Mouse (Mus musculus) ES-E14 (cell line): ENCODE measurements around the gene Dusp21. TPM values are rescaled to one million over a fixed set of nuclear protein-coding genes. Genes with fewer than 3 reads are reported as not detected.
A peak's percentile ranks its signal among the peaks of the same experiment; 100 is the strongest.

Experiments used
- DNase-seq: peaks from one replicate; pipeline ENCODE4 v3.0.0-alpha.2; 2013; ENCODE audit warnings: low read depth, low spot score
- H3K27ac ChIP-seq: 2 replicates; pipeline ENCODE4 v1.5.1; 2012; ENCODE audit warnings: low read depth, mild to moderate bottlenecking, low read length, moderate library complexity, mixed read lengths; ENCODE audit not compliant: poor library complexity, insufficient read depth, severe bottlenecking
- H3K36me3 ChIP-seq: 2 replicates; pipeline ENCODE4 v1.6.1; 2012; ENCODE audit warnings: mild to moderate bottlenecking, low read length, moderate library complexity, mixed read lengths; ENCODE audit not compliant: control insufficient read depth, poor library complexity, insufficient read depth, severe bottlenecking
- H3K4me1 ChIP-seq, 2 experiments: fragments of 150-350 bp in 1 of 2; sonication (generic) in 1 of 2; 2 replicates each; pipeline ENCODE4 v1.6.1; 2012; ENCODE audit warnings: low read length in 2 of 2, mild to moderate bottlenecking in 1 of 2, mixed read lengths in 1 of 2; ENCODE audit not compliant: control insufficient read depth in 2 of 2, insufficient read depth in 2 of 2, poor library complexity in 1 of 2
- H3K4me3 ChIP-seq, 2 experiments: fragments of 150-350 bp in 1 of 2; sonication (generic) in 1 of 2; 2 replicates each; pipeline ENCODE4 v1.5.1; 2012; ENCODE audit warnings: low read length in 2 of 2, low read depth in 1 of 2, mild to moderate bottlenecking in 1 of 2, mixed read lengths in 1 of 2; ENCODE audit not compliant: insufficient read depth in 1 of 2, poor library complexity in 1 of 2, severe bottlenecking in 1 of 2
- H3K9ac ChIP-seq: 2 replicates; pipeline ENCODE4 v1.6.1; 2012; ENCODE audit warnings: low read depth, mild to moderate bottlenecking, low read length, mixed read lengths; ENCODE audit not compliant: poor library complexity, insufficient read depth, severe bottlenecking
- H3K9me3 ChIP-seq: fragments of 150-350 bp; sonication (generic); 2 replicates; pipeline ENCODE4 v1.6.1; 2012; ENCODE audit warnings: low read depth, mild to moderate bottlenecking, low read length; ENCODE audit not compliant: control insufficient read depth, insufficient read depth
- CHD2 ChIP-seq: IDR thresholded peaks from 2 replicates; pipeline ENCODE4 v1.6.1; 2014; ENCODE audit warnings: mild to moderate bottlenecking, low read depth, low read length, inconsistent platforms
- HCFC1 ChIP-seq: IDR thresholded peaks from 2 replicates; pipeline ENCODE4 v1.6.1; 2012; ENCODE audit warnings: low read length, inconsistent platforms, borderline replicate concordance; ENCODE audit not compliant: insufficient read depth
- MAFK ChIP-seq: IDR thresholded peaks from 2 replicates; pipeline ENCODE4 v1.6.1; 2014; ENCODE audit warnings: mild to moderate bottlenecking, low read depth, low read length, inconsistent platforms; ENCODE audit not compliant: insufficient read depth
- ZC3H11A ChIP-seq: IDR thresholded peaks from 2 replicates; pipeline ENCODE4 v1.6.1; 2012; ENCODE audit warnings: low read depth, mild to moderate bottlenecking, inconsistent platforms, low read length, borderline replicate concordance
- ZNF384 ChIP-seq: IDR thresholded peaks from 2 replicates; pipeline ENCODE4 v1.6.1; 2012; ENCODE audit warnings: low read depth, low read length, inconsistent platforms
- in situ Hi-C, 2 experiments: fragments of 600-800 bp; cut with MboI; formaldehyde crosslinking; loops; one replicate each; pipeline ENCODE4 v1.15.1; 2025; ENCODE audit warnings: low sequenced_read_pairs in 2 of 2, inconsistent platforms in 1 of 2; ENCODE audit not compliant: unreplicated experiment in 2 of 2
- total RNA-seq: library from RNA; depleted of rRNA; stranded (reverse); fragments of 300-350 nt; gene quantifications from 2 replicates; pipeline ENCODE4 v1.2.3, GENCODE M21; 2012; rRNA removed

The Dusp21 gene
- total RNA-seq, result not detected in 2 replicates

- in situ Hi-C loops, result no loop called here
These were observed at the start of gene Dusp21 for GRCm38 (mm10) chrX:18145557-18145956. Gene Dusp21, plus strand, starts transcription at chrX:18145857.

GRCm38 (mm10) chrX:18160734-18161442, 15.2 kb downstream of the Dusp21 start:
- Histone ChIP-seq H3K9ac (no peak overlapping the region), H3K4me1 (no peaks in the 10 kb centered on the region), H3K36me3 (no peaks in the 10 kb centered on the region), H3K9me3 (no peaks in the 10 kb centered on the region), H3K27ac (no peak overlapping the region), H3K4me3 (no peak overlapping the region; a peak in 1 of 4 replicates)
- TF ChIP-seq MAFK (peak; percentile 54; the same call in 1 of the 2 replicates), ZNF384 (no peak)
- DNase-seq, result no peak
- in situ Hi-C loops, result no loop called here

More at GRCm38 (mm10) chrX:18145557-18145956, at the start of gene Dusp21:
- no peak within 1 kb of the TSS for H3K27ac ChIP-seq
- H3K36me3 ChIP-seq, result no peaks in the 10 kb centered on the region
- DNase-seq, result no peak
- no peak within 1 kb of the TSS for H3K4me3 ChIP-seq
- no peaks in the 10 kb centered on the region for H3K4me1 ChIP-seq
- no peaks in the 10 kb centered on the region for H3K9me3 ChIP-seq
- H3K9ac ChIP-seq, result no peak within 1 kb of the TSS
- TF ChIP-seq ZNF384, result no peak
- TF ChIP-seq ZC3H11A, result no peak
- TF ChIP-seq MAFK, result no peak
- no peak for TF ChIP-seq CHD2
- no peak for TF ChIP-seq HCFC1

DNA sequence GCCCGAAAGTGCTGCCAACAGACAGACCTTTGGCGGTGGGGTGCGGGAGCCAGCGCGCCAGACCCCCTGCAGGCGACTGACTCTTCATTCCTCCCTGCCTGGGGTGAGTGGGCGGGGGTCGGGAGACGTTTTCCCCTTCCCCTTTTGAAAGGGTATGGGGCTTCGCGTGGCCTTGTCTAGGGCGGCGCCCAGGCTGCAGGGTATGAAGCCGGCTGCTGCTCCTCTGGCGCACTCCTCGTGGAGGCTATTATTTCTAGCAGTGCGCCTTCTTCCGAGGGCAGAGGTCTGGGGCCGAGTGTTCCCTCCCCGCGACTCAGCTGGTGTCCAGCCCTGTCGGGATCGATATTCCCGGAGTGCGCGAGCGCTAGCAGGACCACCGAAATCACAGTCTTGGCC, 16.1 kb downstream of the Dusp21 start:
- H3K9me3 ChIP-seq, result no peaks in the 10 kb centered on the region
- no peaks in the 10 kb centered on the region for H3K4me1 ChIP-seq
- no peak for DNase-seq

DNA sequence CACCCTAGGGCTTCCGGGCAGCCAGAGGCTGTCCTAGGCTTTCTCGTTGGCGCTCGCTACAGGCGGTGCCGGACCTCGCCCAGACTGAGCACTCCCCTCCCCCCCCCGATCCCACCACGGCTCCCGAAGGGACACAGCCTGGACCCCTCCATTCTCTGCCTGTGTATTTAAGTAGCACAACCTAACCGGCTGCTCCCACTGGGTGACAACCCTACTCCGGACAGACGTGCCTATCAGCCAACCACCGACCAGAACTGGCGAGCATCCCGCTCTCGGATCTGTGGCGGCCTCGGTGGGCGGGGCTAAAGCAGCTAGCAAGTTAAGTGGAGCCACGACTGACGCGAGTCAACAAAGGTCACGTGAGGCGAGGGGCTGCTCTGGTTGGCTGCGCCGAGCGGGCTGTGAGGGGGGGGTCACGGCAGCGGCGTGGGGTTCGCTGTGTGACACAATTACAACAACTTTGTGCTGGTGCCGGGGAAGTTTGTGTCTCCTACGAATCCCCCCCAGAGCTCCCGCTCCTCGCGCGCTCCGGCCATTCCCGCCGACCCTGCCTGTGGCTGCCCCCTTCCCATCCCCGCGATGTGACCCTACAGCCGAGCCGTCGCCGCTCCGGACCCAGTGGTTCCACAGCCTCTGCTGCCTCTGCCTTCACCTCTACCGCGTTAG, 16.7 kb downstream of the Dusp21 start, which contains the start of gene Kdm6a:
Kdm6a (plus strand) TSS at position 384 of the 666 bp plus-strand sequence.
- Histone ChIP-seq H3K9ac (peak within 1 kb of the TSS; percentile 97), H3K4me1 (no peaks in the 10 kb centered on the region), H3K9me3 (no peaks in the 10 kb centered on the region), H3K4me3 (peak within 1 kb of the TSS; percentile 93 to 96), H3K27ac (peak within 1 kb of the TSS; percentile 97), H3K36me3 (no peaks in the 10 kb centered on the region)
- DNase-seq, result peak; percentile 83
- in situ Hi-C loops, result no loop called here
- TF ChIP-seq MAFK (no peak), ZNF384 (no peak), HCFC1 (no peak; the same call in 1 of the 2 replicates), CHD2 (no peak), ZC3H11A (no peak)

More for the DNA sequence above, 16.1 kb downstream of the Dusp21 start:
- Histone ChIP-seq H3K27ac (peak overlapping the region; percentile 85), H3K4me3 (peak overlapping the region; percentile 74 to 93), H3K9ac (peak overlapping the region; percentile 83), H3K36me3 (no peaks in the 10 kb centered on the region)
- in situ Hi-C loops, result no loop called here
- TF ChIP-seq CHD2, result no peak
- TF ChIP-seq ZNF384, result no peak
- no peak for TF ChIP-seq MAFK
- TF ChIP-seq ZC3H11A, result no peak
- no peak for TF ChIP-seq HCFC1
